Mouse (Mus musculus) gastrocnemius, postnatal 10 days (tissue): ENCODE results near the gene 0610037L13Rik. TPM values are rescaled to one million over a fixed set of nuclear protein-coding genes. Genes with fewer than 3 reads are reported as not detected.
A peak's percentile ranks its signal among the peaks of the same experiment; 100 is the strongest.

Source experiments
- DNase-seq: peaks from one replicate; pipeline ENCODE4 v3.0.0; 2021; ENCODE audit warnings: mixed read lengths
- total RNA-seq, 2 experiments: library from RNA; stranded (reverse); gene quantifications; 2 replicates each; pipeline ENCODE4 v1.2.3; 2021

0610037L13Rik gene
- total RNA-seq, 2 experiments from 2014 or later = 57.6 to 65.4 TPM

DNA sequence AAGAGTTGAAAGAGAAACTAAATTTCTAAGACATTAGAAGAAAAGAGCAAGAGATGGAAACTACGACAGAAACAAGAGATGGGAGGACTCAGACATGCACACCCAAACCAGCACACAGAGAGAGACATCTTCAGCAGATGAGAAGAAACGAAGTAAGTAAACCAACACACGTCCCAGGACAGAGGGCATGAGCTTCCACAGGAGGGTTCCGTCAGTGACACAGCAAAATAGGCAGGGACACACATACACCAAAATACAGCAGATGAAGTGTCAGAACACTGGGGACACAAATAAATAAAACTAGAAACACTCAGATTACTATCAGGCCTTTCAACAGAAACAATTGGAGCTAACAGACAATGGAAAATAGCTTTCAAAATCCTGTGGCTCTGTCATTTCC lies 20.4 kb downstream of the 0610037L13Rik start:
- no peak for DNase-seq

DNA sequence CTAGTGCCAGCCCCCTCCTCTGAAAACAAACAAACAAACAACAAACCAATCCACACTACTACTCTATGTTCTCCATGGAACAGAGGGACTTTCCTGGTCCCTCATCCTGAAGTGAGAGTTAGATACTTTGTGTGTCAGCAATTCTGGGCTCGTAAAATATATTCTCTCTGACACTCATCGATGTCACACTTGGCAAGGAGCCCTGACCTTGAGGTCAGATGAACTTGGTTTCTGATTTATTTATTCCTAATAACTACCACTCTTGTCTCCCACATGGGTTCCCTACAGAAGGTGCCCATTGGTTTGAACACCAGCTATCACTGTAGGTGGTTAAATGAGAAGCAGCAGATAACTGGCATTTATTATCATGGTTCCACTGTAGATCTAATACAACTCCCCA lies 30.7 kb downstream of the 0610037L13Rik start:
- DNase-seq = no peak

DNA sequence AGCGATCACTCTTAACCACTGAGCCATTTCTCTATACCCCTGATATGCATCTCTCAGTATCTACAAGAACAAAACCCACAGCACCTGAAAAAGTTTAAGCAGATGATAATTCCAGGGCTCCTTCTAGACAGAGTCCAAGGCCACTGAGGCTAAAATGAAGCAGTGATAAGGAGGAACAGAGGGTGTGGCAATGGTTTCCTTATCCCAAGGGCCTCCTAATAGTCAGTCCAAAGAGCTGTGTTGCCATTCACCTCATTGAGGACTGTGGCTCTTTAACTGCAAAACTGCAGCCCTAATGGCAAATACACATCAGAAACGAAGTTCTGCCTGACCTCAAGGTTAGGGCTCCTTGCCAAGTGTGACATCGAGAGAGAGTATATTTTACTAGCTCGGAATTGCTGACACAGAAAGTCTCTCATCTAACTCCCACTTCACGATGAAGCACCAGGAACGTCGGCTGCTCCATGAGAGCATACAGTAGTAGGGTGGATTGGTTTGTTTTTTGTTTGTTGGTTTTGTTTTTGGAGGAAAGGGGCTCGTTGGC lies 31.6 kb downstream of the 0610037L13Rik start:
- no peak for DNase-seq

DNA sequence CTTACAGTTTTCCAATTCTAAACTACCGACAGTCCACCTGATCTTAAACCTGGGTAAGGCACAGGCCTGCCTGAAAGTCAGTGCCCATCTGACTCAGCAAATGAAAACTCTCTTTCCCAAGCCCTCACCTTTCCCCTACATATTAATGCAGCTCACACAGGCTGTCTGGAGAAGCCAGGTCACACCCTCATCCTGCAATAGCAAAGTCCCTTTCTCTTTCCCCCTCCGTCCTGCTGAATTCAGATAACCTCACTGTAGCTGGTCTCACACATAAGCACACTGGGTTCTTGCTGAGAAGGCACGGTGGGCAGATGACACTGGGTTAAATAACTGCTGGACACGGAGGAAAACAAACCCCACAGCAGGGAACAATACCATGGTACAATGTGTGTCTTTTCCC lies 32.3 kb downstream of the 0610037L13Rik start:
- no peak for DNase-seq

DNA sequence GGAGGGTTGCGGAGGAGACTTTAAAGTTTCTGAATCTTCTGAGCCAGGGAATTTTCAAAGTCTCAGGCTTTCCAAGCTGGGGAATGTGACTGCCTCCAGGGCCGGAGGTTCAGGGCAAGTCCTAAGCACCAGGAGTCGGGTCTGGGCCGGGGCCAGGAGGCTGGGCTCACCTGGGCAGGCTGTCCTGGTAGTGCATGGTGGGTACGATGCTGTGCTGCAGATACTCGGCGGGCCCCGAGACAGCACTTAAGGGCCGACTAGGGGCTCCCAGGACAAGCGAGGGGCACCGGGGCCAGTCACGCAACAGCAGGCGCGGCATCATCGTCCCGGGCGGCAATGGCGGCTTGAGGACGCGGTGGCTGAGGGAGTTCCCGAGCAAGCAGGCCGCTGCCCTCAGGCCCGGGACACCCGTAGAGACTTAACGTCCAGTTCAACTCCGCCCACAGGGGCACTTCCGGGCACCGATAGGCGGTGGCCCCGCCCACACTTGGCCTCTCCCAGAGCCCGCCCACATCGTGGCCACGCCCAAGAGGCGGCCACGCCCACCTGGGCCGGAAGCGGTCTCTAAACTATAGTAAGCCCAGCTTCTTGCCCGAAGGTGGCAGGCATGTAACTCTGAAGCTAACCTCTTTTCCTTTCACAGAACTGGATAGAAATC lies 33.7 kb downstream of the 0610037L13Rik start, which contains the start of gene Cpt2:
Gene Cpt2, minus strand, starts transcription at position 466 of the 658 bp plus-strand sequence.
- peak; percentile 96 for DNase-seq

DNA sequence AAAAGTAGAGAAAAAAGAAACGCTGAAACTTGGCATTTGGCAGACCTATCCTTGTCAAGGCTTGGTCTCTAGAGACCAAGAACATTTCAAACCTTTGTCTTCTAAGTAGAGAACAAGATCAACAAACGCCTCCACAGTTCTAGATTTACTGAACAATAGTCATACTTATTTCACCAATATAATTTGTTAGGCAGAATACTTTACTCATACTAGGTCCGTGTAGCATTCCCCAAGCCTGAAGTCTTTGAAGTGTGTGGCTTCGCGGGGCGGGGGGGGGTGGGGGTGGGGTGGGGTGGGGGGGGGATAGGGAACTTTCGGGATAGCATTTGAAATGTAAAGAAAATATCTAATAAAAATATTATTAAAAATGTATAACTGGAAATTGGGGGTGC lies 34.2 kb downstream of the 0610037L13Rik start:
- DNase-seq = no peak

DNA sequence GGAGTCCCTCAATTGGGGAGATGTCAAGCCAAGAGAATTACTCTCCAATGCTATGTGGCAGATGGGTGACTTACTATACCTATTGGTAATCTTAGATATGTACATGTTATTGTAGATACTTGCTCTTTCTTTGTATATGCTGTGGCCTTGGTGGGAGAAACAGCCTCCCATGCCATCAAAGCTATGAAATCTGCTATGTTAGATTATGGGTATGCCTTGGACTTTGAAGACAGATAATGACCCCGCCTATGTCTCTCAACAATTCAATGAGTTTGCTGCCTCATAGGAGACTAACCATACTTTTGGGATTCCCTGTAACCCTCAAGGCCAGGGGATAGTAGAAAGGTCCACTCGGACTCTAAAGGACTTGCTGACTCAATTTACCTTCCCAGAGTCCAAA lies 38.7 kb downstream of the 0610037L13Rik start:
- no peak for DNase-seq

DNA sequence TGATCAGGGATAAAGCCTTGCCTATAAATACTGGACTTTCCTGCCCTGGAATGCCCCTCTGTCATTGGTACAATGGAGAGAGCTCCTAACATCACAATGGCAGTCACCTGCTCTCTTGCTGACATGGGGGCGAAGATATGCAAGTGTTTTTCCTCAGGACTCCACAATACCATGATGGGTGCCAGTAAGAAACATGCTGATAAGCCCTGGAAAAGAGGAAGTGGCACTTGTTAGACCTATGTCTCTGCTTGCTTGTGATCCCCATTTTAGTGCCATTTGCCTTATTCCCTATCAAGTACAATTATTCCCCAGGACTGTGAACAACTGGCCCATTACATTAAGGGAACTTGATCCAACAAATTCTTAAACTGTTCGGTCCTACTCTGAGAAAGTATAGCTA lies 39.1 kb downstream of the 0610037L13Rik start:
- DNase-seq = no peak

DNA sequence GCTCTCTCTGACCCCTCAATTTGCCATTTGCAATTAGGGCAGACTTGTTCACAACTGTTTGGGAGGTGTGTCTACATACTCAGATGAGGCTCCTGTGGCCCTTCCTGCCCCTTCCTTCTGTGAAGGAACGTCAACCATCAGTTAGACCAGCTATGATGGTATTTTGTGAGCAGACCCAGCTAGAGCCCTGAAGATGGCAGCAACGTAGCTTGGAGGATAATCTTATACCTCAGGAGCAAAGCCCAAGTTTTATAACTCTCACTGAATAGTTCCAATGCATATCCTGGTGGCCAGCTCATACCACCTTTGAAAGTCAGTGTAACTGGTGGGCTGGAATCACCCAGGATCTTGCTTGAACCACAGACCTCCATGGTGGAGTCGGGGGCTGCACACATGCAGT lies 41.8 kb downstream of the 0610037L13Rik start:
- no peak for DNase-seq

DNA sequence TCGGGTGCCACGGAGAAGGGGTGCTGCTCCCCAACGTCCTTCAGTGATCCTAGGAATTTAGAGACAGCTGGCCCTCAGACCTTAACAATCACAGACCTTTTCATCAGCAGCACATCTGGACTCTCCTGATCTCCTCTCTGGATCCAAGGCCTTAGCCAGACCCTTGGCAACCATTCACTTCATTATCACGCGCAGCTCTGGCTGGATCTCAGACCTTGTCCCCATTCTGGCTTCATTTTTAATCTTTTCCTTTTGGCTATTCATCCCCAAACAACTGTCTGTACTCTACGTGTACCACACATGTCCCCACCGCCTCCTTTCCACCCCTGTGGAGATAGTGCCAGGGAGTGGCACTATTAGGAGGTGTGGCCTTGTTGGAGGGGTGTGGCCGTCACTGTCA lies 43.6 kb downstream of the 0610037L13Rik start:
- no peak for DNase-seq

DNA sequence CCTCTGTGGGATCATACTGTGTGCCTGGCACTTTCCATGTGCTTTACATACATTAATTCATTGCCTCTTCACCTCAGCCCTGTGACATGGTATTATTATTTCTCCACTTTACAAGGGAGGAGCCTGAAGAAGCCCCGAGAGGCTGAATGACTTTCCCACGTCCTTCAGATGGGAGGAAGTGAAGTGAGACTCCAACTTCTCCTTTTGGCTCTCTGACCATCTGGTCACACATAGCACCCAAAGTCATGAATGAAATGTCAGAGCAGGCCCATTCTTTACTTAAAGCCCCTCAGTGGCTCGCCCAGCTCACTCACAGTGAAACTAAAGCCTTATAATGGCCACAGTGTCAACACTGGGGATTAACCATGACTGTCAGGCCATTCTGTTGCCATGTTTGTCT lies 45.6 kb downstream of the 0610037L13Rik start:
- DNase-seq = no peak

DNA sequence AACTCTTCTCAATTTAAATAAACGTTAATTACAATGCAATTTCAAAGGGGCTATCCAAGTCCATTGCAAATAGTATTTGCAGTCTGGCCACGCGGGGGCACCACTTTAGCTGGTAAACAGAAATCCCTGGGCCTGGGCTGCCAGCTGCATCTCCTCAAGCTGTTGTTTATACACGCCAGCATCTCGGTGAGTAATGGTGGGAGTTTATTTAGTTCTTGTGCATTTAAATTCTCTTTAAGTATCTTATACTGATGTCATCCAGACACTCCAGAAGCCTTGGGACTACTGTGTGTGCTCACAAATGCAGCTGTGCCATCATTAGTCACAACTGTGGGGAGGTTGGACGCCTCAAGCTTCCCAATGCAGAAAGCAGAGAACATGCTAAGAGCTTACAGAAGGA lies 47.7 kb downstream of the 0610037L13Rik start:
- peak; percentile 77 for DNase-seq

DNA sequence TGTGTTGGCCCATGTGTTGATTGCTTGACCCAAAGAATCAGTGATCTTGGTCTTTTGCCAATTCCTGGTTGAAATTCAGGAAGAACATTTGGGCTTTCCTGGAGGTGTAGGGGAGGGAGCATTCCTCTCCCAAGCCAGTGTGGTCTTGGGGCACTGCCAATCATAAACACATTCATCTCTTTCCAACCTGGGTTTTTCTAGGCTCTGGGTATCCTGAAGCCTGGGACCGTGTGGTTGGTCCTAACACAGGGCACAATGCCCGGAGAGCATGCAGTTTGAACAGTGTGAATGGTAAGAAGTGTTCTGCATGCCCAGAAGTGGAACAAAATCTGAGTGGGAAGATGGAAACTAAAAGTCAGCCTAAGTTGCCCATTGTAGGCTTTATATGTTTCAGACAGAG lies 48.5 kb downstream of the 0610037L13Rik start:
- DNase-seq = no peak

DNA sequence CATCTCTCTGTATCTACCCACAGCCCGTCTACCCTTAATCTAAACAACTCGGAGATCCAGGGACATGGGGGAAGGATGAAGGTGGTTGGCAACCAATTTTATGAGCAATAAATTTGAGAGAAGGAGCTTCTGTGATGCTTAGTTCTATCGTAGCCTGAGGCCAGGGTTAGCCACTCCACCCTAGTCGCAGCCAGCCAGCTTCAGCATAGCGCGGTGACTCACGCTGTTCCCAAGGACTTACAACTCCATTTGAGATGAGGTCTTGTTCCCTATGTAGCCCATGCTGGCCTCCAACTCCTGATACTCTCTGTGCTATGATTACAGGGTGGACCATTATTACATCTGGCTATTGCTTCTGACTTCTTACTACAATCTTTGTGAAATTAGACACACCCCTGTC lies 53.1 kb downstream of the 0610037L13Rik start:
- DNase-seq = no peak

DNA sequence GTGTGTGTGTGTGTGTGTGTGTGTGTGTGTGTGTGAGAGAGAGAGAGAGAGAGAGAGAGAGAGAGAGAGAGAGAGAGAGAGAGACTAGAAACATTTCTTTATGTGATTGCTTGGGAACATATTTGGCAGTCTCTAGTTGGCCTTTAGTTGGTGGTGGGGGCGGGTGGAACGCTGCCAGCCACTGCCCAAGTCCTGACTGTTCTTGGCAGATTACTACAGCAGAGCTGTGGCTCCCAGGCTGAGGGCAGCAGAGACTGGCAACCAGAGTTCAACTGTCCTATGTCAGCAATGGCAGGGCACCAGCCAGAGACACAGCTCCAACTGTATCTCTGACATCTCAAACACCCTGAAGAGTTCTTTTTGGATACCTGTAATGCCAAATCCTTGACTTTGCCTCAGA lies 54.5 kb downstream of the 0610037L13Rik start:
- DNase-seq = no peak

Other genes with a start within 250 kb of the 0610037L13Rik start
- not detected for gene Dmrtb1, start 205.6 kb upstream of the 0610037L13Rik start, total RNA-seq
- gene Lrp8, start 87.6 kb upstream of the 0610037L13Rik start, total RNA-seq = 1 to 10 TPM in 1 of 2 experiments, under 1 TPM in 1; 0.99 to 1.7 TPM
- 10 to 100 TPM; 38.6 to 41.3 TPM for gene Magoh, start 10.1 kb upstream of the 0610037L13Rik start, total RNA-seq
- 10 to 100 TPM; 45.4 to 46.0 TPM for gene Cpt2, start 33.8 kb downstream of the 0610037L13Rik start, total RNA-seq
- gene Slc1a7, start 78.5 kb downstream of the 0610037L13Rik start, total RNA-seq = not detected
- gene Podn, start 206.6 kb downstream of the 0610037L13Rik start, total RNA-seq = 1 to 10 TPM; 7.6 to 9.7 TPM